Mouse (Mus musculus) cerebellum, adult 18-20 months (tissue): ENCODE measurements around the gene Fst.

Experiments
- DNase-seq, 2 experiments: peaks; one replicate each; pipeline ENCODE4 v3.0.0; 2021

Gene Fst

GRCm38 (mm10) chr13:114458886-114459700, at the start of gene Fst:
Gene Fst, minus strand, starts transcription at chr13:114458951.
- peak; percentile 7 to 25 for DNase-seq

- no peak for DNase-seq
Observed at GRCm38 (mm10) chr13:114493826-114494225, 35.1 kb upstream of the Fst start.

- no peak for DNase-seq
Observed at GRCm38 (mm10) chr13:114488178-114488577, 29.4 kb upstream of the Fst start.

GRCm38 (mm10) chr13:114478329-114478728, 19.6 kb upstream of the Fst start:
- no peak for DNase-seq

GRCm38 (mm10) chr13:114469945-114470344, 11.2 kb upstream of the Fst start:
- DNase-seq = no peak

DNA sequence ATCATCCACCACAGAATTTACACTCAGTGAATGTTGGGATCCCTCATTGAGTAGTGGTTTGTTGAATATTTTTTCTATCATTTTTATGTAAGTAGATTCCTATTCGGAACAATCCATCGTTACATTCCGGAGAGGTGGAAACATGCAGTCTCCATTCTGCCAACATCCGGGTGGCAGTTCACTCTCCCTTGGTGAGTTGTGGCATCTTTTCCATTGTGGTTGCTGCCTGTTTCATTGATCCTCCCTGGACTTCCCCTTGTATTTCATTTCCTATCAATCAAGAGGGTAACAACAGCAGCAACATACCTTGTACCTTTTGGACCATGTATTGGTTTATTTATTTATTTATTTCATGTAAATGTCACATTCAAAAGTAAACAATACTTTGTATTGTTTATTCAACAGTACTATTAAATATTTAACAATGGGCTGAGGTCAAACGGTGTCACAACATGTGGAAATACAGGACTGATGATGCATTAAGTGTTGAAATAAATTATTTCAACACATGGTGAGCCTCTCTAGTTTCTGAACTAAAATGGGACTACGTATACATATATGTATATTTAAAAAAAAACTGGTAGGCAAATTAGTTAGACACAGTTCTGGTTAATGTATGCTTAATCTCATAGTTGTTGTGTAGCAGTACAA, 7.6 kb upstream of the Fst start:
- no peak for DNase-seq

GRCm38 (mm10) chr13:114465387-114465786, 6.6 kb upstream of the Fst start:
- DNase-seq = no peak

DNA sequence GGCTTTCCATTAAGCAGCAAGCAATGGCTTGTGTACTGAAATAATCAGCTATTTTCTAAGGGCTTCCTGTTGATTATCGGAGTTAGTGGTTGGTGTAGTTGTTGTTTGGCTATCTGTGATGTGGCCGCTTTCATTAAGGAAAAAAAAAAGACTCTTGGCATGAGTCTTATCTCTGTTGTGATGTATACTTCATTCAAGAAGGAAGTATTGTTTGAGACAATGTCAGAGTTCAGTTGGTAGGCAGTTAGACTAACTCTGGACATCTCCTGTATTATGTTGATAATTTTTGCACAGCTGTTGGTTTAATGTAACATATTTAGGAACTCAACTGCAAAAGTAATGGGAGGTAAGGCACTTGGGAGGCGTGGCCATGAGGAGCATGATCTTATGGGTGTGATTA, 6.1 kb upstream of the Fst start:
- no peak for DNase-seq

GRCm38 (mm10) chr13:114462548-114463408, 4.0 kb upstream of the Fst start:
- no peak for DNase-seq

GRCm38 (mm10) chr13:114460306-114460892, 1.6 kb upstream of the Fst start:
- peak; percentile 28 to 41 for DNase-seq

- DNase-seq = no peak
Observed at GRCm38 (mm10) chr13:114459701-114460160, 980 bp upstream of the Fst start.

- peak; percentile 8 to 26 for DNase-seq
Observed at GRCm38 (mm10) chr13:114458291-114458885, 363 bp downstream of the Fst start.

- DNase-seq = no peak
Observed at GRCm38 (mm10) chr13:114457567-114458120, 1.1 kb downstream of the Fst start.

- DNase-seq = peak in 1 of 2 experiments; percentile 12
Observed at GRCm38 (mm10) chr13:114456766-114457566, 1.8 kb downstream of the Fst start.

- peak; percentile 8 to 12 for DNase-seq
Observed at GRCm38 (mm10) chr13:114456224-114456623, 2.5 kb downstream of the Fst start.

DNA sequence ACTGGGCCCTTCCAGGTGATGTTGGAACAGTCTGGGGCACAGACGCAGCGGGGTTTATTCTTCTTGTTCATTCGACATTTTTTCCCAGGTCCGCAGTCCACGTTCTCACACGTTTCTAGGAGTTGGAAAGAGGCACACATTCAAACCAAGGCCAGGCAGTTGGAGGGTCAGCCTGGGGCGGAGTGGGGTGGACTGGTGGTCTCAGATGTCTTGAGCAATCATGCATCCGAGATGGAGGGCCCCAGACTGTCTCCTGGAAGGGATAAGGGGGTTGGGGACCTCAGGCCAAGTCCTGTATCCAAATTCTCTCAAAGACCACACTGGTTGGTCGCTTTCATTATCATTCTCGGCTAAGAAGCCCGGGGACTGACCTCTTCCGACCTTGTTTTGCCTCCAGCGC, 3.0 kb downstream of the Fst start:
- DNase-seq = no peak

- DNase-seq = no peak
Observed at GRCm38 (mm10) chr13:114447213-114447612, 11.5 kb downstream of the Fst start.

GRCm38 (mm10) chr13:114432491-114432890, 26.3 kb downstream of the Fst start:
- DNase-seq = no peak

GRCm38 (mm10) chr13:114425230-114425629, 33.5 kb downstream of the Fst start:
- DNase-seq = no peak

GRCm38 (mm10) chr13:114420235-114420634, 38.5 kb downstream of the Fst start:
- DNase-seq = no peak

GRCm38 (mm10) chr13:114419364-114419763, 39.4 kb downstream of the Fst start:
- no peak for DNase-seq
